Mouse (Mus musculus): ENCODE data around the gene Rasal2.

- no peak for TF ChIP-seq TCF3 (IDR thresholded peaks at IDR 0.05; ENCODE audit: insufficient read length, low read depth)
- no peak for TF ChIP-seq POLR2A (IDR thresholded peaks at IDR 0.05; ENCODE audit: insufficient read length, low read depth)
- TF ChIP-seq MAX (IDR thresholded peaks at IDR 0.05; ENCODE audit: low read depth), result no peak
- no peak for TF ChIP-seq CEBPB (IDR thresholded peaks at IDR 0.05; ENCODE audit: insufficient read depth, poor library complexity, severe bottlenecking)
- no peak for TF ChIP-seq MYOD1 (IDR thresholded peaks at IDR 0.05; ENCODE audit: control insufficient read depth in 1 of 3, insufficient read length in 2 of 3, low read depth in 2 of 3)
- TF ChIP-seq MYOG (IDR thresholded peaks at IDR 0.05; ENCODE audit: control insufficient read depth in 1 of 3, insufficient read depth in 1 of 3, insufficient read length in 2 of 3, low read depth in 2 of 3), result no peak
- no peak for TF ChIP-seq REST (IDR thresholded peaks at IDR 0.05; ENCODE audit: insufficient read depth, insufficient read length)
- TF ChIP-seq USF1 (IDR thresholded peaks at IDR 0.05; ENCODE audit: low read depth), result no peak
Observed at GRCm38 (mm10) chr1:157298990-157299389, 113.4 kb downstream of the Rasal2 start.

Data from myocyte (in vitro differentiated cells).